Mouse (Mus musculus) limb, embryonic 15.5 days (tissue): ENCODE data around the gene Ccl6. TPM values are rescaled to one million over a fixed set of nuclear protein-coding genes. Genes with fewer than 3 reads are reported as not detected.
"Not testable (repeated sequence)": the region's sequence is repeated elsewhere in the genome, so short reads cannot be mapped to it uniquely, and the experiment has no call there.

ENCODE experiments used
- ATAC-seq: fragments of 200-750 bp; cut with Nextera tagmentation; 2 replicates; pipeline ENCODE4 v1.8.0; 2017; ENCODE audit warnings: low read depth, moderate TSS enrichment; ENCODE audit not compliant: insufficient number of reproducible peaks, low FRiP score, low TSS enrichment
- H3K27ac ChIP-seq: fragments of 300-500 bp; sonication (generic); 2 replicates; pipeline ENCODE4 v1.5.1; 2015; ENCODE audit warnings: moderate library complexity, mild to moderate bottlenecking, inconsistent platforms
- H3K27me3 ChIP-seq: fragments of 300-500 bp; sonication (generic); 2 replicates; pipeline ENCODE4 v1.6.1; 2015; ENCODE audit warnings: inconsistent platforms
- H3K36me3 ChIP-seq: fragments of 300-500 bp; sonication (generic); 2 replicates; pipeline ENCODE4 v1.6.1; 2015; ENCODE audit warnings: inconsistent platforms
- H3K4me1 ChIP-seq: fragments of 300-500 bp; sonication (generic); 2 replicates; pipeline ENCODE4 v1.6.1; 2015; ENCODE audit warnings: inconsistent platforms
- H3K4me2 ChIP-seq: fragments of 300-500 bp; sonication (generic); 2 replicates; pipeline ENCODE4 v1.6.1; 2015; ENCODE audit warnings: mild to moderate bottlenecking, inconsistent platforms
- H3K4me3 ChIP-seq: fragments of 300-500 bp; sonication (generic); 2 replicates; pipeline ENCODE4 v1.5.1; 2015; ENCODE audit warnings: mild to moderate bottlenecking, inconsistent platforms
- H3K9ac ChIP-seq: fragments of 300-500 bp; sonication (generic); 2 replicates; pipeline ENCODE4 v1.6.1; 2015; ENCODE audit warnings: inconsistent platforms
- H3K9me3 ChIP-seq: fragments of 300-500 bp; sonication (generic); 2 replicates; pipeline ENCODE4 v1.6.1; 2016; ENCODE audit warnings: inconsistent platforms
- WGBS: fragments of 180-500 bp; shearing (Covaris S2); methylation state at CpG from one replicate; pipeline ENCODE4 v1.1.7; 2015; 5-methylcytosine and 5-hydroxymethylcytosine counted together
- polyA plus RNA-seq: library from polyadenylated mRNA; unstranded; fragments of >200 nt; fragmentation: Nextera tagmentation; extraction: Ambion mirVana; gene quantifications from 2 replicates; pipeline ENCODE4 v1.2.1, GENCODE M21; 2015

The Ccl6 gene
- polyA plus RNA-seq, 1 experiment from 2014 or later = 6.7 TPM

- Histone ChIP-seq H3K9ac (no peak overlapping the region), H3K4me1 (no peaks in the 10 kb centered on the region), H3K27me3 (no peaks in the 10 kb centered on the region), H3K27ac (no peak overlapping the region), H3K9me3 (no peaks in the 10 kb centered on the region), H3K36me3 (no peaks in the 10 kb centered on the region), H3K4me2 (no peak overlapping the region), H3K4me3 (no peak overlapping the region)
- 89% methylated on average over 5 of the region's 5 CpGs for WGBS
- ATAC-seq = no peak
Measured at GRCm38 (mm10) chr11:83551668-83552067, 41.2 kb downstream of the Ccl6 start.

- not testable (repeated sequence) for H3K9me3 ChIP-seq, ATAC-seq, H3K4me1 ChIP-seq, H3K36me3 ChIP-seq, H3K4me3 ChIP-seq, H3K4me2 ChIP-seq, H3K27me3 ChIP-seq, H3K9ac ChIP-seq, H3K27ac ChIP-seq
- 78% methylated on average over 7 of the region's 7 CpGs for WGBS
Measured at GRCm38 (mm10) chr11:83551037-83551436, 41.9 kb downstream of the Ccl6 start.

GRCm38 (mm10) chr11:83550186-83550632 is 42.7 kb downstream of the Ccl6 start:
- H3K9me3 ChIP-seq = no peaks in the 10 kb centered on the region

DNA sequence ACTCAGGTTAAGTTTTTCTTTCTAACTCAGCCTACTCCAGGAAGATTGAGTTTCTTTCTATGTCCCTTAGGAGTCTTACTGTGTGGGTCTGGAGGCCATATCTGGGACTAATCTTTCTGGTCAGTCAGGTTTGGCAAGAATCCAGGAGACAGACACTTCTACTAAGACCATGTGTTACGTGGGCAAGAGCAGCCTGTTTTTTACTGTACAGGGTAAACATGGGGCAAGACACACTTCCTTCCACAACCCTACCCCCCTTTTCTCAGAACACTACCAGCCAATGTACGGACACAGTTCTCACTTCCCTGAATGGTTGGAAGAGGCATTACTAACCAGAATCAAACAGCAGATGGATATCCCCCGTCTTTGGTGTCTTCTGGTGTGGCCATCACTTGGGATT is 48.7 kb downstream of the Ccl6 start:
- 47% methylated on average over 3 of the region's 3 CpGs for WGBS
- Histone ChIP-seq H3K9ac (no peak overlapping the region), H3K27me3 (no peaks in the 10 kb centered on the region), H3K27ac (no peak overlapping the region), H3K4me1 (no peaks in the 10 kb centered on the region), H3K4me3 (no peak overlapping the region), H3K36me3 (no peaks in the 10 kb centered on the region), H3K9me3 (no peaks in the 10 kb centered on the region), H3K4me2 (no peak overlapping the region)
- no peak for ATAC-seq

More at GRCm38 (mm10) chr11:83550186-83550632, 42.7 kb downstream of the Ccl6 start:
- no peak overlapping the region for H3K4me2 ChIP-seq
- no peaks in the 10 kb centered on the region for H3K4me1 ChIP-seq
- no peak overlapping the region for H3K4me3 ChIP-seq
- no peak overlapping the region for H3K9ac ChIP-seq
- H3K27ac ChIP-seq = no peak overlapping the region
- 91% methylated on average over 5 of the region's 5 CpGs for WGBS
- no peaks in the 10 kb centered on the region for H3K27me3 ChIP-seq
- no peaks in the 10 kb centered on the region for H3K36me3 ChIP-seq
- ATAC-seq = no peak

DNA sequence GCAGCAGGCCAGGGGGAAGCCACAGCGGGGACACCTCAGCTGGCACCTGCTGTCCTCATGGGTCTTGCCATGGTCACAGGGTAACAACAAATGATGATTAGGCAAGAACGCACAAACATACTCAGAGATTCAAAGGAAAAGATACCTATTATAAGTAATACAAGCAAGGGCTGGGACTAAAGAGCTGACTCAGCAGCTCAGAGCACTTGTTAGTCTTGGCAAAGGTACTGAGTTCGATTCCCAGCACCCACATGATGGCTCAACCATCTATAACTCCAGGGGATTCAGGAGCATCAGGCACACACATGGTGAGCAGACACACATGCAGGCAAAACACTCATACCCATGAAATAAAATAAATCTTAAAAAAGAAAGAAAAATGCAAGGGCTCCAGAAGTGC is 51.5 kb downstream of the Ccl6 start:
- WGBS = 84% methylated on average over 3 of the region's 3 CpGs
- ATAC-seq = no peak
- Histone ChIP-seq H3K4me3 (no peak overlapping the region), H3K4me1 (no peaks in the 10 kb centered on the region), H3K27ac (no peak overlapping the region), H3K4me2 (no peak overlapping the region), H3K9ac (no peak overlapping the region), H3K27me3 (no peaks in the 10 kb centered on the region), H3K36me3 (no peaks in the 10 kb centered on the region), H3K9me3 (no peaks in the 10 kb centered on the region)

GRCm38 (mm10) chr11:83540931-83541330 is 52.0 kb downstream of the Ccl6 start:
- 68% methylated on average over 2 of the region's 2 CpGs for WGBS
- Histone ChIP-seq H3K9ac (no peak overlapping the region), H3K27me3 (no peaks in the 10 kb centered on the region), H3K27ac (no peak overlapping the region), H3K4me2 (no peak overlapping the region), H3K4me3 (no peak overlapping the region), H3K9me3 (no peaks in the 10 kb centered on the region), H3K36me3 (no peaks in the 10 kb centered on the region), H3K4me1 (no peaks in the 10 kb centered on the region)
- no peak for ATAC-seq

DNA sequence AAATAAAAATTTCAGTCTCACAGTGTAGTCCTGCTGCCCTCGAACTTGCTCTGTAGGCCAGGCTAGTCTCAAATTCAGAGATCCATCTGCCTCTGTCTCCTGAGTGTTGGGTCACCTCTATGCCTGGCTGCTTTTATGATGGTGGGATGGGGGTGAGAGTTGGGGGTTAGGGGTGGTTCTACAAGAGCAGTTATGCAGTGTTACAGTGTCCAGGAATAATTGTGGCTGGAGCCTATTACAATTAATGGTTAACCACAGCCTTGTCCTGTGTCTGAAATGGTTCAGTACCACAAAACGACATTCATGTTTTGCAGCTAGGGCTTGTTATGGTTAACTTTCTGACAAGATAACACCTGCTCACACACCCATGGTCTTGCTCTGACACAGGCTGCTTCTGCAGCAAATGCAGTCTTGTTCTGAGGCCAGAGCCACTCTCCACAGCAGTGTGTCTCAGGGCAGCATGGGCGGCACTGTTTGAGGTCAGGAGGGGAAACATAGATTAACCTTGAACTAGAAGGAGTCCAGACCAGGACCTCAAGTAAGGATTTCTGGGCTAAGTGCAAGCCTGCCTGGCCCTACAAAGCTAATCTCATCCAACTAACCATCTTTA is 54.1 kb downstream of the Ccl6 start:
- Histone ChIP-seq H3K4me1 (peaks cover 13% of the 10 kb centered on the region), H3K9ac (no peak overlapping the region), H3K27me3 (no peaks in the 10 kb centered on the region), H3K9me3 (no peaks in the 10 kb centered on the region), H3K36me3 (no peaks in the 10 kb centered on the region), H3K4me2 (no peak overlapping the region), H3K4me3 (no peak overlapping the region), H3K27ac (no peak overlapping the region)
- no peak for ATAC-seq
- 70% methylated on average over 3 of the region's 3 CpGs for WGBS

Other genes starting within 250 kb of the Ccl6 start
- 2.3 and 2.8 TPM in 2 replicates for gene Rasl10b, start 183.9 kb downstream of the Ccl6 start, polyA plus RNA-seq
- gene Gas2l2, start 163.6 kb downstream of the Ccl6 start, polyA plus RNA-seq = 0.05 TPM in 1 of 2 replicates, not detected in the other
- 0.35 and 0.64 TPM in 2 replicates for gene 1700020L24Rik, start 155.4 kb downstream of the Ccl6 start, polyA plus RNA-seq
- 2.7 and 3.4 TPM in 2 replicates for gene Mmp28, start 130.0 kb downstream of the Ccl6 start, polyA plus RNA-seq
- 10.5 and 12.1 TPM in 2 replicates for gene Taf15, start 120.0 kb downstream of the Ccl6 start, polyA plus RNA-seq
- not detected in 2 replicates for gene Heatr9, start 70.9 kb downstream of the Ccl6 start, polyA plus RNA-seq
- gene Ccl5, start 62.6 kb downstream of the Ccl6 start, polyA plus RNA-seq = 0.37 and 1.0 TPM in 2 replicates
- gene Ccl9, start 14.5 kb downstream of the Ccl6 start, polyA plus RNA-seq = 8.8 and 8.9 TPM in 2 replicates
- gene Rpl9-ps1, start 52.5 kb upstream of the Ccl6 start, polyA plus RNA-seq = not detected in 2 replicates
- 0.56 and 0.73 TPM in 2 replicates for gene Ccl3, start 56.3 kb upstream of the Ccl6 start, polyA plus RNA-seq
- gene Ccl4, start 69.5 kb upstream of the Ccl6 start, polyA plus RNA-seq = 0.76 and 0.95 TPM in 2 replicates
- gene Wfdc17, start 110.9 kb upstream of the Ccl6 start, polyA plus RNA-seq = 1.6 and 1.7 TPM in 2 replicates
- 0.88 and 1.4 TPM in 2 replicates for gene Wfdc18, start 115.9 kb upstream of the Ccl6 start, polyA plus RNA-seq
- 1.3 and 1.4 TPM in 2 replicates for gene Wfdc21, start 153.9 kb upstream of the Ccl6 start, polyA plus RNA-seq
- 22.0 and 25.7 TPM in 2 replicates for gene Heatr6, start 160.6 kb upstream of the Ccl6 start, polyA plus RNA-seq